Mouse (Mus musculus) intestine, postnatal 0 days (tissue): ENCODE data around the gene Gm10563. TPM values are rescaled to one million over a fixed set of nuclear protein-coding genes. Genes with fewer than 3 reads are reported as not detected.
"Not testable (repeated sequence)": the region's sequence is repeated elsewhere in the genome, so short reads cannot be mapped to it uniquely, and the experiment has no call there.

Source experiments
- ATAC-seq: fragments of 200-750 bp; cut with Nextera tagmentation; 2 replicates; pipeline ENCODE4 v1.8.0; 2017; ENCODE audit warnings: mild to moderate bottlenecking, moderate TSS enrichment, moderate library complexity
- H3K27ac ChIP-seq: fragments of 300-500 bp; sonication (generic); 2 replicates; pipeline ENCODE4 v1.5.1; 2014; ENCODE audit warnings: mild to moderate bottlenecking, low read depth, low read length, moderate library complexity
- H3K27me3 ChIP-seq: fragments of 300-500 bp; sonication (generic); replicated peaks from 2 replicates; pipeline ENCODE4 v1.6.1; 2014; ENCODE audit warnings: low read length, mixed read lengths; ENCODE audit not compliant: control insufficient read depth, insufficient read depth
- H3K36me3 ChIP-seq: fragments of 300-500 bp; sonication (generic); 2 replicates; pipeline ENCODE4 v1.6.1; 2014; ENCODE audit warnings: mild to moderate bottlenecking, moderate library complexity; ENCODE audit not compliant: control insufficient read depth, insufficient read depth
- H3K4me1 ChIP-seq: fragments of 300-500 bp; sonication (generic); replicated peaks from 2 replicates; pipeline ENCODE4 v1.6.1; 2014; ENCODE audit warnings: antibody characterized with exemption, low read length, mixed read lengths; ENCODE audit not compliant: control insufficient read depth, insufficient read depth
- H3K4me2 ChIP-seq: fragments of 300-500 bp; sonication (generic); replicated peaks from 2 replicates; pipeline ENCODE4 v1.6.1; 2014; ENCODE audit warnings: low read depth, mild to moderate bottlenecking, moderate library complexity
- H3K4me3 ChIP-seq: fragments of 300-500 bp; sonication (generic); 2 replicates; pipeline ENCODE4 v1.5.1; 2014; ENCODE audit warnings: low read depth, low read length
- H3K9ac ChIP-seq: fragments of 300-500 bp; sonication (generic); 2 replicates; pipeline ENCODE4 v1.6.1; 2014; ENCODE audit warnings: mild to moderate bottlenecking, low read depth, low read length
- H3K9me3 ChIP-seq: fragments of 300-500 bp; sonication (generic); 2 replicates; pipeline ENCODE4 v1.6.1; 2016; ENCODE audit warnings: mixed run types; ENCODE audit not compliant: control insufficient read depth
- CTCF ChIP-seq: sonication (generic); IDR thresholded peaks from 2 replicates; pipeline ENCODE4 v1.5.1; 2016; ENCODE audit warnings: low read depth, mild to moderate bottlenecking, control low read depth, antibody characterized with exemption, moderate library complexity
- WGBS: fragments of 180-500 bp; shearing (Covaris S2); extraction: QIAGEN DNeasy Blood & Tissue Kit; methylation state at CpG from one replicate; pipeline ENCODE4 v1.1.7; 2014; 5-methylcytosine and 5-hydroxymethylcytosine counted together
- polyA plus RNA-seq: library from polyadenylated mRNA; unstranded; fragments of >200 nt; fragmentation: Nextera tagmentation; extraction: Ambion mirVana; gene quantifications from 2 replicates; pipeline ENCODE4 v1.2.1, GENCODE M21; 2015

Gene Gm10563
- polyA plus RNA-seq, 1 experiment from 2014 or later = not detected

- WGBS = 69% methylated on average over 2 of the region's 2 CpGs
- peak; percentile 73 for TF ChIP-seq CTCF
Observed at GRCm38 (mm10) chr4:155675991-155676390, 30.8 kb upstream of the Gm10563 start.

GRCm38 (mm10) chr4:155672082-155672481 is 26.9 kb upstream of the Gm10563 start:
- no peak overlapping the region for H3K27ac ChIP-seq
- no peak for TF ChIP-seq CTCF
- H3K4me2 ChIP-seq = no peak overlapping the region
- H3K4me1 ChIP-seq = 0 out of 2 replicates have a peak, but pooled peaks cover 5% of the 10 kb centered on the region
- H3K4me3 ChIP-seq = no peak overlapping the region
- H3K9me3 ChIP-seq = no peaks in the 10 kb centered on the region
- no peak for ATAC-seq
- H3K9ac ChIP-seq = no peak overlapping the region
- H3K27me3 ChIP-seq = no peaks in the 10 kb centered on the region
- no peaks in the 10 kb centered on the region for H3K36me3 ChIP-seq
- WGBS = 81% methylated on average over 2 of the region's 2 CpGs

More at GRCm38 (mm10) chr4:155675991-155676390, 30.8 kb upstream of the Gm10563 start:
- Histone ChIP-seq H3K4me3 (no peak overlapping the region), H3K9ac (no peak overlapping the region), H3K4me2 (no peak overlapping the region), H3K27ac (no peak overlapping the region), H3K4me1 (no peaks in the 10 kb centered on the region), H3K9me3 (no peaks in the 10 kb centered on the region), H3K36me3 (no peaks in the 10 kb centered on the region), H3K27me3 (no peaks in the 10 kb centered on the region)
- no peak for ATAC-seq

DNA sequence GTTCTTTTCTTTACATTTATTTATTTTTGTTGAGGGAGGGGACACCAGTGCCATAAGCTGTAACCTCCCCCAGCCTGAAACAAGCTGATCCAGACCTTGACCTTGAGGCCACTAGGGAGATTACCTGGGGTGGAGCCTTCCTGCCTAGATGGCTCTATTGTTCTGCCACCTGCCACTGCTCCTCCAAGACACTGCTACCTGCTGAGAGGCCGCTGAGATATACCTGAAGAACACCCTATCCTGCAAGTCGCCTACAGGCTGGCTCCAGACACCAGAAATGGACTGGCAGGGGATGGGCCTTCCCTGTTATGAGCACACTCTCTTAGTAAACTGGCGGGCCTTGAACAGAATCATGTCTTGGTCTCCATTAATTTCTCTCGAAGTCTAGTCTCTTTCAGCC is 25.0 kb upstream of the Gm10563 start:
- not testable (repeated sequence) for H3K4me3 ChIP-seq, H3K4me2 ChIP-seq, H3K36me3 ChIP-seq, H3K9ac ChIP-seq, H3K27me3 ChIP-seq, H3K9me3 ChIP-seq, H3K4me1 ChIP-seq
- peak; percentile 25 for ATAC-seq
- WGBS = 57% methylated on average over 4 of the region's 4 CpGs
- H3K27ac ChIP-seq = peak overlapping the region; percentile 6

GRCm38 (mm10) chr4:155669598-155670075 is 24.4 kb upstream of the Gm10563 start:
- Histone ChIP-seq H3K9me3 (no peaks in the 10 kb centered on the region), H3K9ac (no peak overlapping the region), H3K27me3 (no peaks in the 10 kb centered on the region), H3K4me1 (0 out of 2 replicates have a peak, but pooled peaks cover 5% of the 10 kb centered on the region), H3K4me3 (peak overlapping the region; percentile 89), H3K4me2 (peak overlapping the region; percentile 93), H3K27ac (peak overlapping the region; percentile 70; the same call in 1 of the 2 replicates), H3K36me3 (peaks cover 2% of the 10 kb centered on the region; the same call in 1 of the 2 replicates)
- WGBS = 2% methylated on average over 8 of the region's 8 CpGs
- no peak for TF ChIP-seq CTCF
- ATAC-seq = peak; percentile 42; the same call in 1 of the 2 replicates

DNA sequence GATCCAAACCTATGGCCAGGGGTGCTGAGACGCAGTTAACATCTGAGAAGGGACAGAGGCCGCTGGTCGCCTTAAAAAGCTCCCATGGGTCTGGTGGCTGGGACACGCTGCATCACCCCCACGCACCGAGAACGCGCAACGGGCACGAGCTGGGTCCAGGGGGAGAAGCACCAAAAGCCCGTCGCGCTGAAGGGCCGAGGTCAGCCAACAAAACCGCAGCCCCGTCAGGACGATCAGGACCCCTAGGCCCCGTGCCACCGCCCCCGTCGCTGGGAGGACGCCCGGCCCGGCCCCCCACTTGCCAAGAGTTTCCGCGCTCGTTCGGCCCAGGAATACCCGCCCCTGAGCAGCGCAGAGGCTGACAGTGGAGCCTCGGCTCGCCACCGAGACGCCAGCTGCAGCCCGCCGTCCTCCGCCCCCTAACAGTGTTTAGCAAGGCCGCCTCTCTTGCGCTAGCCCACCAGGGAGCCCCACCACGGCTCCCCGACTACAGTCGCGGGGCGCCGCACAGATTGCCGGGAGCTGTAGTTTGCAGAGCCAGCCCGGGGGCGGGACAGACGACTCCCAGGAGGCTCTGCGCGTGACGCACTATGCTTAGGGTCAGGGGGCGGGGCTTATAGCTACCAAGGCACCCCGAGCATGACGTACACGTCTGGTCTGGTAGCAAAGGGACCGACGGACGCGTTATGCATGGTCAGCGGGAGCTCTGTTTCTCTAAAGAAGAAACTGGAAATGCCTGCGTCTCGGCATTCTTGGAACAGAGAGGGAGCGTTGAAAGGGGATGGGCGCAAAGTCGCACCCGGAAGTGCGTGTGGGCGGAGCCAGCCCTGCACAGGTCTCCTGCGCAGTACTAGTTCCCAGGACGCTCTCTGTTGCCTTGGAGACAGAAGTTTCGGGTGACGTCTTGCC is 23.7 kb upstream of the Gm10563 start, which contains the start of gene Mib2:
TSS of gene Mib2 (minus strand) at position 510 of the 909 bp plus-strand sequence.
- WGBS = under 1% methylated on average over 73 of the region's 73 CpGs
- Histone ChIP-seq H3K9ac (peak within 1 kb of the TSS; percentile 75), H3K9me3 (no peaks in the 10 kb centered on the region), H3K4me1 (0 out of 2 replicates have a peak, but pooled peaks cover 5% of the 10 kb centered on the region), H3K4me2 (peak within 1 kb of the TSS; percentile 93), H3K27ac (peak within 1 kb of the TSS; percentile 70), H3K27me3 (no peaks in the 10 kb centered on the region), H3K4me3 (peak within 1 kb of the TSS; percentile 89), H3K36me3 (peaks cover 6% of the 10 kb centered on the region; the same call in 1 of the 2 replicates)
- TF ChIP-seq CTCF = no peak
- peak; percentile 96 for ATAC-seq

- Histone ChIP-seq H3K4me1 (0 out of 2 replicates have a peak, but pooled peaks cover 5% of the 10 kb centered on the region), H3K36me3 (peaks cover 19% of the 10 kb centered on the region; the same call in 1 of the 2 replicates), H3K9ac (no peak overlapping the region), H3K27me3 (no peaks in the 10 kb centered on the region), H3K4me3 (no peak overlapping the region), H3K4me2 (no peak overlapping the region), H3K9me3 (no peaks in the 10 kb centered on the region), H3K27ac (no peak overlapping the region)
- ATAC-seq = no peak
- TF ChIP-seq CTCF = no peak
Observed at GRCm38 (mm10) chr4:155666903-155667302, 21.7 kb upstream of the Gm10563 start.
